Mouse (Mus musculus): ENCODE results near the gene Rab11b.
A peak's percentile ranks its signal among the peaks of the same experiment; 100 is the strongest.
"Not testable (repeated sequence)": the region's sequence is repeated elsewhere in the genome, so short reads cannot be mapped to it uniquely, and the experiment has no call there.

Rab11b gene

DNA sequence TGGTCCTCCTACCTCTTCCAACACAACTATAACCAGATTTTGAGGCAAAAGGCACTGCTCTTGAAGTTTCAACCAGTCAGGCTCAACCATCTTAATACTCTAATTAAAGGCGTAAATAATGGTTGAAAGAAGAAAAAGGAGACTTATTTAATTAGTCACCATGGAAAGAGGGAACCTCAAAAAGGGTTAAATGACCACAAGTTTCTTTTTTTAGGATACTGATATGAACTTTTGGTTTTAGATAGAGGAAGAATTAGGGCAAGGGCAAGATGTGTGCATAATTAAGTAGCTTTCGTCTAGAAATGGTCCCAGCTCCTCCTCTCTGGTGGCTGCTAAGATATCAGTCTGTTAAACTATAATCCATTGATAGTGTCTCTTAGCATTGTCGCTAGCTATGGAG lies 6.1 kb upstream of the Rab11b start:
- no peak for DNase-seq

DNA sequence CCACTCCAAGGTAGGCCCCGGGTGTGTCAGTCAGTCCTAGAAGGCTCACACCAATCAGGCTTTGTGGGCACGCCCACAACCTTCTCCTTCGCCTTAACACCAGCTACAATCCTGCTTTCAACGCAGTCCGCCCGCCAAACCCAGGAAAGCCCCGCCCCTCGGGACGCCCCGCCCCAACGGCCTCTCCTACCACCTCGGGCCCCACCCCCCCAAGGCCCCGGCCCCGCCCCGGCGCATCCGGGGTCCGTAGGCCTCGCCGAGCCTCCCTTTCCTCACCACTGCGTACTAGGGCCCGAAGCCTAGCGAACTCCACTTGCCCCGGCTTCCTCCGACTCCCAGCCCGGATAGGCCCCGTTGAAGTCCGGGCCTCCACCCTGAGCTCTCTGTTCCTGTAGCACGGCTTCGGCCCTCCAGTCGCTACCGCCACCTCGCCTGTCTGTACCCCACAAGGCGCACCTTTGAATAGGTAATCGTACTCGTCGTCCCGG lies 519 bp downstream of the Rab11b start:
- peak; percentile 98 to 99 for DNase-seq

DNA sequence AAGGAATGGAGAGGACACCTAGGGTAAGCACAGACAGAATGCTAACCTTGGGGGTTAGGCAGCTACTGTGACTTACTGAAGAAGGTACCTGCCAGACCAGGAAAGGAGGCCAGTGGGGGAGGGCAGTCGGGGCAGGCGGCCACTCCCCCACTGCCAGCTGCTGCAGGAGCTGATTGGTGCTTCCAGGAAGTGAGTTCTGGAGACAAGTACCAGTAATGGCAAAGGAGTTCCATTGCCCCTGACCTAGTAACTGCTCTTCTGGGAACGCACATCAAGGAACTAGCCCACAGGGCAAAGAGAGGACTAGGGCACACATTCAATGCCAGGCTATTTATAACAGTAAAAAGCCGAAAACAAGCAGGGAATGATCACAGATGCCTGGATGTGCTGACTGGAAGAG lies 3.1 kb downstream of the Rab11b start:
- DNase-seq: peak; percentile 61 to 87

DNA sequence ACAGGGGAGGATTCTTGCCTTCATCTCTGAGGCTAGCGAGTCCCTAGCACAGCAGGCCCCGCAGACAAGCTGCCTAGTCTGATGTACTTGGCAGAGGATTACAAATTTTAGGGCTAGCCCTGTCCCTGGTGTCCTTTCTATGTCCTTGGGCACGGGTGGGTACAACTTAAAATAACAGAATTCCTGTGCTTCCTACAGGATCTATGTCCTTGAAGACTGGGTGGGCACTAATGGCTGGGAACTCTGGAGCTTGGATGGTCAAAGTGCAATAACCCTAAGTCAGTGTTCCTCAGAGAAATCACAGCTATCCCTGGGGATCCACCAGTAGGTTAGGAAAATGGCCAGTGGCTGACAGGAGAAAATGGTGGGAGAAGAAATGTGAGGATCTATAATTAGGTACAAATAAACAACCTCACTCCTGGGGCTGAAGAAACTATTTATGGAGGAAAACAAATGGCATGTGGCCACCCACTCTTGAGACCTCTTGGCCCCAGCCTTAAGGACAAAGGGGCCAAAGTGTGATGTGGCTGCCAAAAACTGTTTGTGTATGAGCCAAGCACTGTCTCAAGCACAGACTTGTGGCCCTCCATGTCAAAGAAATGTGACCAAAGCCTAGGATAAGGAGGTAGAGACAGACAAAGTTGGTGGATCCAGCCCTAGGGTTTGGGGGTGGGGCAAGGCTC lies 4.1 kb downstream of the Rab11b start:
- peak; percentile 50 to 70 for DNase-seq

DNA sequence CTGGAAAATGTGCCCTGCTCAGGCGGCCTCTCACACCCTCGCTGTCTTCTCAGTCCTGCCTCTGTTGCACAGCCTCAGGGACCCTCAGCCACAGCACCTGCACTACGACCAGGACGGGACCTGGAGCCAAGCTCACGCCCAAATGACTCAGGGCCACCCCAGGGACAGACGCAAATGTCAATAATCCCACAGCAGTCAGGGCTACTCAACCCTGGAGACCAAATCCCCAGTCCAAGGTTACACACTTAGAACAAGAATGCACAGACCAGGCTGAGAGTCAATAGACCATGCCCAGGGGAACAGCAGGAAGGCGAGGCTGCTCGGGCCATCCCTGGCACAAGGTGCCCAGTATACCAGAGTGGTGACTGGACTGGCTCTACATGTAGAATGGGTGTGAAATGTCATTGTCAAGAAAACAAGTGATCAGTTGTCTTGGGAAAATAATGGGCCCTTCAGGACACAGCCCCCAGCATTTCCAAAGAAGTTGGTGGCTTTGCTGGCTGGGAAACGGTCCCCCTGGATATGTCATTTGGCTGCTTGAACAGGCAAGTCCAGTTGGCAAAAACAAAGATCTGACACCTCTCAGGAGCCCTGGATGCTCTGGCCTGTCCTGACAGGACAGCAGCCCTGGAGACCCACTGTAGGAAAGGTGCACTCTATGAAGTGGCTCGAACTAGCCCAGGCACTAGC lies 4.8 kb downstream of the Rab11b start:
- DNase-seq: peak; percentile 17 to 66

DNA sequence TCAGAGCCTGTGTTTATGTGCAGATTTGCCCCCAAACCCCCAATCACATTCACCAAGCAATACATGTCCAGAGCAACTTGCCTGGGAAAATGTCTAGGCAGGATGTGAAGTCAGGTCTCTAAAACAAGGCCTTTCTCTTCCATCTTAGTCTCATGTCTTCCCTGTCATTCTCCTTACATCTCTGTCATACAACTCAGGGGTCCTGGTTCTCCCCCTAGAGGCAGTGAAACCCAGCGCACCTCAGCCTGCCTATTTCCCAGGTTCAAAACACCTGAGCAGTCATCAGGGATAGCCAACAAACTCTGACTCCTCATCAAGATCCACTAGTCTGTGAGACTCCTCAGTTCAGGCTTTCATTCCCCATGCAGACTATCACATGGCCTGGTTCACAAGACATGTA lies 5.7 kb downstream of the Rab11b start:
- DNase-seq: no peak

DNA sequence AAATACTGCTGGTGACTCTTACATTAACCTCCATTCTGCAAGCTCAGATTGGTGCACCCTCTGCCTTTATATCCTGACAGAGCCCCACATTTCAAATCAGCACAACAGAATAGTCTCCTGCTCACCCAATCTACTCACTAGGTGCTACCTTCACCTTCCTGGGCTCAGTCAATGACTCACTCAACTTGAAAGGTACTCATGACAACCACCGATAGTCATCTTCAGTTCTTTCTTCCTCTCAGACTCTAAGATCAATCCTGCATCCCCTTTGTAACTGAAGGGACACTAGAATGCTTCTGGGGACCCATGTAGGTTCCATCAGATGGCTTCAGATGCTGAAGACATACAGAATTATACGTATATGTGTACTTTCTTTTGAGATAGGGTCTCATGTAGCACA lies 8.0 kb downstream of the Rab11b start:
- no peak for DNase-seq

DNA sequence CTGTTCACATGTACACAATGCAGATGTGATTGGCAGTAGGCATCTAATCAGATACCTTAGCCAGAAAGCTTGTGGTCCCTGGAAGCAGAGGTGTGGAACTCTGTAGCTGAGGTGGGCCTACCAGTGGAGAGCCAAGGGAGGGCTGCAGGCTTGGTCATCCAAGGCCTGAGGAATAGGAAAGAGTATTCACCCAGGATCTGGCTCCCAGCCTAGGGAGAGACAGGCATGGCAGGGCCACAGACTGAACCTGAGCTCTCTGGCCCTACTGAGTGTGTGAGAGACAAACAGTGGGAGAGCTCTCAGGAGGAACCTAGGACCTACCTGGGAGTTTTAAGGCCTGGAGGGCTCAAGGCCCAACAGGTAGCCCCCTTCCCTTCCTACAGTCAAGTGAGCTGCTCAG lies 9.1 kb downstream of the Rab11b start:
- DNase-seq: no peak

DNA sequence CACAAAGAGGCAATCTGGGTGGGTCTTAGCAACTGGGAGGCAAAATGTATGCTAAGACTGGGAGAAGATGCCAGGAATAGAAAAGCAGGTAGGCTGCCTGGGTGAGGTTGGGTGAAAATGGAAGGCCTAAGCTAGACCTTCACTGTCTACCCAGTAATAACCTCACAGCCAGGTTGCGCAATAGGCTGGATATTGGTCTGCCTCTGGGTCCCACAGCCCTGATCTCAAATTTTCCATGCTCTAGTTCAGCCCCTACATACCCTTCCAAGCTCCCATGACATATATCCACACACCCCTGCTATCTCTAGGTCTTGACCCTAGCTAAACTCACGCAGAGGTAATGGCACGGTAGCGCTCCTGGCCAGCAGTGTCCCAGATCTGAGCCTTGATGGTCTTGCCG lies 10.9 kb downstream of the Rab11b start:
- no peak for DNase-seq

DNA sequence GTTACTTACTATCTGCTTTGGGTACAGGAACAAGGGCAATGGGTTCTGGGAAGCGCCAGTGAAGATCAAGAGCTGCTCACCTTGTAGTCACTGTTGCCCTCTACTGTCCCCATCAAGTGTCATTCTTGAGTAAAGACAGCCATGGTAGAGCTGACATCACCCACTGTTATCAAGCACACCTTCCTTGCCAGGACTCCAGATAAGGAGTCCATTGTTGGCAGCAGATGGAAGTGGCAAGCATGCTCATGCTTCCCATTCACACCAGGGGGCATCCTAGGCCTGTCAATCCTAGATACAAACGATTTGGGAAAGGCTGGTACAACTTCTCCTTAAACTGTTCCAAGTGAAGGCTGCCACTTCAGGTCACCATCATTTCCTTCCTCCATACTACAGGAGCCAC lies 14.3 kb downstream of the Rab11b start:
- DNase-seq: peak in 1 of 2 experiments; percentile 46

DNA sequence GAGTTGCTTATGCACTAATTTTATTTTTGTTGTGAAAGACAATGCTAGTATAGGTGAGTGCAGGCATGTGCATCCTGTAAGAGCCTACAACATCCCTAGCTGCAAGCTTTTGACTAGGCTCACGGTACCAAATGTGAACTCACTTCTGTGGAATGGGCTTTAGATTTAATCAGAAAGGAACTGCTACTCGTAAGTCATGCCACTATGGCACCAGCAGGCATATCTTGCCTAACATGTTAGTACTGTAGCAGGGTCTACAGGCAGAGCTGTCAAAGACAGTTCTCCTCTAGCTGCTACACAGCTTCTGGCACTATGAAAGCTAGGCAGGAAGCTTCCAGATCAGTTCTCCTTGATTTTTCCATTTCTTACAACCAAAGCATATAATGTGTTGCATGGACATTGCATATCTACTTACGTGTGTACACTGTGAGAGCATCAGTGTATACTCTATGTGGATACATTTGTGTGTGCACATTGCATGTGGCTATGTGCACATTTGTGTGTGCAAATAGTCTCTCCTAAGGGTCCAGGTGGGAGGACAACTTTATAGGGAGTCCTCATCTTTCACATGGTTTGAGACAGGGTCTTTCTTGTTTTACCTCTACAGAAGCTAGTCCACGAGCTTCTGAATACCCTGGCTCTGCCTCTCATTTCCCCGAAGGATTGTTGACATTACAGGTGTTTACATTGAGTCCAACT lies 15.5 kb downstream of the Rab11b start:
- no peak for DNase-seq

DNA sequence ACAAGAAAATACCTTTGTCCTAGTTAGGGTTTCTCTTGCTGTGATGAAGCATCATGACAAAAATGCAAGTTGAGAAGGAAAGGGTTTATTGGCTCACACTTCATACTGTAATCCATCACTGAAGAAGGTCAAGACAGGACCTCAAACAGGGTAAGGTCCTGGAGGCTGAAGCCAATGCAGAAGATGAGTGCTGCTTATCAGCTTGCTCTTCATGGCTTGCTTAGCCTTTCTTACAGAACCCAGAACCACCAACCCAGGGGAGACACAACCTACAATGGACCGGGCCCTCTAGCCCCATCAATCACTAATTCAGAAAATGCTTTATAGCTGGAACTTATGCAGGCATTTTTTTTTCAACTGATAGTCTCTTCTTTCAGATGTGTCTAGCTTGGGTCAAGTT lies 17.9 kb downstream of the Rab11b start:
- DNase-seq: no peak

DNA sequence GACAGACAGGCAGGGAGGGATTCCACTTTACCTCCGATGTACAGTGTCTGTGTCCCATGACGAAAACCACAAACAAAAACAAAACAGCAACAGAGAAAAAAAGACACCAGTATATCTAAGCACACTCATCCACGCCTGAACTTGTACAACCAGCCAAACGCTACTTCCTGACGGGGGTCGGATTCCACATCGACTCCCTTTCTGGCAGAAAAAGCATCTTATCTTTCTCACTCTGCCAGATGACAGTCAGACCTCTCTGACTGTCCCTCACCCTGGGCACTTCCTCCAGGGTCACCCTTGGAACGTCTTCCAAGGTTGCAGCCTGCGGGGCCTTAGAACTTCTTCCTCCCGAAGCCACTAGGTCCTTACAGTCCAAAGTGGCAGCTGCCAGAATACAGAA lies 26.8 kb downstream of the Rab11b start:
- DNase-seq: not testable (repeated sequence)

DNA sequence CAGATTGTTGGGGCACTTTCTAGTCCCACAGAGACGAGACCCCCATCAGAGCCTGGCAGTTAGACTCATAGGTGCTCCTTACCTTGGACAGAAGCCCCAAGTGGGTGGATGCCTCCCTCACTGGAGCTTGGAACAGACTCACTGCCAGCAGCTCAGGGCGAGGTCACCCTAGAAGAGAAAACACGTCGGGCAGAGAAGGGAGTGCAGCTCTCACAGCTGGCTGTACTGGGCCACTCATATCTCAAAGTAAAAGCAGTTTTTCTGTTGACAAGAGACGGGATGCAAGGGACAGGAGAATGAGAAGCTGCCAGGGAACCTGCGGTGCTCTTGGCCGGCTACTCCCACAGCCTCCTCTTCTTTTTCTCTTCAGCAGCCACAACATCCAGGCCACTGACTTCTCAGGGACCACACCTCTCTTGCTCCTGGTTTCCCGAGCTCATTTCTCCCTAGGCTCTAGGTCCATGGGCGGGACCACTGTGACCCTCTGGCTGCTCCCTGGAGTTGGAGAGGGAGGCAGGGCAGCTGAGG lies 27.7 kb downstream of the Rab11b start:
- DNase-seq: not testable (repeated sequence)

DNA sequence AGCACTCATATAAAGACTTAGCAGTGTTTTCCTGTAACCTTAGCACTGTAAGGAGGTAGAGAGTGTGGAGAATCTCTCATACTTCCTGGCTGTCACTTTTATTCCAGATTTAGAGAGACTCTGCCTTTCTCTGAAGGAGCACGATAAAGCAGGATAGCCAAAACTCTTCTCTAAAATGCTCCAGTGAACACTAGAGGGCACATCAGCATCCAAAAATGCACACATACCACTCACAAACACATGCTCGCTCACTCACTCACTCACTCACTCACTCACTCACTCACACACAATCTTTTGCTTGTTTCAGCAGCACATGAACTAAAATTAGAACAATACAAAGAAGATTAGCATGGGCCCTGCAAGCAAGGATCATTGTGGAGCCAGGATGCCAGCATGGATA lies 31.1 kb downstream of the Rab11b start:
- DNase-seq: no peak

DNA sequence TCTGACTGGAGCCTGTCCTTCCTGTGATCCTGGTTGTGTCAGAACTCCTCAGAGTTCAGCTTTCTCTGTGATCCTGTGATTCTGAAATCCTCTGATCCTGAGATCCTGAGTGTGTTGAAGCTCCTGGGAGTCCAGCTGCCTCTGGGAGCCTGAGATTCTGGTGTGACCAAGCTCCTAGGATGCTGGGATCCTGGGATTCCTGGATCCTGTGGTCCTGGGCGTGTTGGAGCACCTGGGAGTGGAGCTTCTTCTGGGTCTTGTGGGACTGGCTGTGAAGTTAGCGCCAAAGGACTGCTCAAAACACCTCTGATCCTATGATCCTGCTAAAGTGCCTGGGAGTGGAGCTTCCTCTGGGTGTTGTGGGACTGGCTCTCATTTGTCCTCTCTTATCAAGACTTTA lies 31.9 kb downstream of the Rab11b start:
- no peak for DNase-seq

DNA sequence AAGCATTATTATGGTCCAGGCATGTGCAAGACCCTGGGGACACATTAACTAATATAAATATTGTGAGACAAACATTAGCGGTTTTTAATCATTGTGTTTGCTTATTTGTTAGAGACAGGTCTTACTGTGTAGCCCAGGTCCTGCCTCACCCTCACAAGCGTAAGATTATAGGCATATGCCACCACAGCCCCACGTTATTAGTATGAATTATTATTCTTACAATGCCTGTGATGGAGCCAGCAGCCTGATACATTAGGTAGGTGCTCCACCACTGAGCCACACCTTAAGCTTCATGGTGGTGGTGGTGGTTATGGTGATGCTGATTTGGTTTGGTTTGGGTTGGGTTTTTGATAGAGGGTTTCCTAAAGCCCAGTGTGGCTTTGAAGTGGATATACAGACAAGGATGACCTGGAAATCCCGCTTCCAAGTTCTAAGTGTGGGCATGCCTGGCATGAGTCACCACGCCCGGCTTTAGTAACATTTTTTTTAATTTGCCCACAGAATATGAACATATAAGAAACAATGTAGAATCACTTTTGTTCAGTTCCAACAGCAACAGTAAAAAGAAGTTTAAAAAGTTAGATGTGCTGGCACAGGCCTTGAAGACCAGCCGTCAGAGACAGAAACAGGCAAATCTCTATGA lies 40.5 kb downstream of the Rab11b start:
- no peak for DNase-seq

DNA sequence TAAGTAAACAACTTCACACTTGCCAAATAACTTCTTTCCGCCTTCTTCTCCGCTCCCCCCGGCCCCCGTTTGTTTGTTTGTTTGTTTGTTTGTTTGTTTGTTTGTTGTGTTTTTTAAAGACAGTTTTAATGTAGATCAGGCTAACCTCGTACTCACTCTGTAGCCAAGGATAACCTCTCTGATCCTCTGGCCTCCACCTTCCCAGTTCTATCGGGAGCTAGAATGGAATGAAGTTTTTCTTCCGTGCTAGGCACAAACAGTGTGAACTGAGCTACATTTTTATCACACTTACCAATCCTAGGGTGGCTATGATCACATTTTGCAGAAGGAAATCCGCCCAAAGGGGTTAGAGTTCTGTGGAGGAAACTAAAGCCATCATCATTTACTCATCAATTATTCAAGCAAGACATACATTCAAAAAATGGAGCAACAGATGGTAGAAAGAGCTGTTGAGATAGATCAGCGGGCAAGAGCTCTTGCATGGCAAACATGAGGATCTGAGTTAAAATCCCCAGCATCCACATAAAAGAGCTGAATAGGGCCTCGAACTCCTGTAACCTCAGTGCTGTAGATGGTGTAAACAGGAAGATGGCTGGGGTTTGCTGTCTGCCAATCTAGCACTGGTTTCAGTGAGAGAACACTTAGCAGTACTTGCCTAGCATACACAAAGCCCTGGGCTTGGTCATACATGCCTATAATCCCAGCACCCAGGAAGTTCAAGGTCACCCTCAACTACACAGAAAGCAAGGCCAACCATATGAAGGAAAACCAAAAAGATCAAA lies 41.2 kb downstream of the Rab11b start:
- DNase-seq: no peak

DNA sequence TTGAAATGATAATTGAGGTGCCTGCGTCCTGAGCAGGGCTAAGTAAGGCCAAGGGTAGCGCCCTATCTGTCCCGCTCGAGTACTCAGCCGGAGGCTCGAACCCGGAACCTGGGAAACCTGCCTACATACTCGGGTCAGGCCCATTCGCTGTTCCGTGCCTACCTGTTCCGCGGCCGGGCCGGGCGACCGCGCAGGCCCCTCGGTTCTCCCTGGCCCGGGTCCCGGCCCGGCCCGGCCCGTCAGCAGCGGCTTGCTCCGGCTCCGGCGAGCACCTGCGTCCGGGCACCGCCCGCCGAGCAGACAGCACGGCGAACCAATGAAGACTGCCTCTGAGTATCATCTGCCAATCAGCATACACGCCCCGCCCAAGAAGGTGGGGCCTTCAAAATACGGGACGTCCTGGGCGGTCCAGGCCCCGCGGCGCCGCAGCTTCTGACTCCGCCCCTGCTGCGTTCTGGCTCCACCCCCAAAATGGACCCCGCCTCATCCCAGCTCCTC lies 41.9 kb downstream of the Rab11b start, which contains the start of gene March2:
Gene March2, minus strand, starts transcription at position 287 of the 498 bp plus-strand sequence.
- peak; percentile 99 for DNase-seq

DNA sequence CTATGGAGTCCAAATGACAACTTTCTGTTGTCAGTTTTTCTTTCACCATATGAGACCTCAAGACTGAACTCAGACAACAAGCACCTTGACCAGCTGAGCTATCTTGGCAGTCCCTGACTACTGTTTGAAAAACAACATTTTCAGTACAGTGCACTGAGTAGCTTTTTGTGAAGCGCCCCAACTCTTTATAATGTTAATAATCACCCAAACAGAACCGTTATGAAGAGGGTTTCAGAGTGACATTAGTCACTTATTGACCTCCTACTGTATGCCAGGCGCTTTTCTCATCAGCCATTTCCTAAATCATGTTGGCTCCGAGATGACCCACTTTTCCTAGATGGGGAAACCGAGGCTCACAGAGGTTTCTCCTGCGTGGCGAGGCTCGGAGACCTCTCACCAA lies 42.3 kb downstream of the Rab11b start:
- no peak for DNase-seq

DNA sequence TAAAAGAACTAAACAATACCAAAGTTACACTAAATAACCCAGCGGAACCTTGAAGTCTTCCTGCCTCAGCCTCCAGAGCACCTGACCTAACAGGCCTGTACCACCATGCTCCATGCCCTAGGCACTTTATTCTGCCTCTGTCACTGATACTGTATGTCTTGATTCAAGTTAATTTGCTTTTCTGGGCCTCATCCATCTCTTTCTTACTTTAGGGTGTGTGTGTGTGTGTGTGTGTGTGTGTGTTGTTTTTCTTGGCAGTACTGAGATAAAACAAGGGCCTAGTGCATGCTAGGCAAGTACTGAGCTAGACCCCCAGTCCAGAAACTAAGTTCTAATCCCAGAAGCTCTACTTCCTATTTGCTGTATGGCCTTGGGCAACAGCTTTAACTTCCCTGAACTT lies 43.1 kb downstream of the Rab11b start:
- no peak for DNase-seq

DNA sequence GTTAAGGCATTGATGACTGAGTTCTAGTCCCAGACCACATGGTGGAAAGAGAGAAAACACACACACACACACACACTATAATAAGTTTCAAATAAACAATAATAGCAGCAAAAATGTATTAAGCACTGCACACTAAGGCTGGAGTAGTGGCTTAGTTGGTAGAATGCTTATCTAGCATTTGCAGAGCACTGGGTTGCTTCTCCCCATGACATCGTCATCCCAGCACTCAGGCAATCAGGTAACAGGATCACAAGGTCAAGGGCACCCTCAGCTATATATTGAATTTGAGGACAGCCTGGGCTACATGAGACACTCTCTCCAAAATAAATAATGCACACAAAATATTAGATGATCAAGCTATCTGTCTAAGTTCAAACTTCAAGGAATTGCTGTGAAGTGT lies 45.6 kb downstream of the Rab11b start:
- DNase-seq: no peak

Measured in kidney, postnatal 25 days (tissue).